Comparison of ENCODE assay signal across 25 mouse cellular contexts in genomic region chr2:145730189-145730880, GRCm38 (mm10). TPM values are rescaled to one million over a fixed set of nuclear protein-coding genes. Genes with fewer than 3 reads are reported as not detected.
DNase-seq lines count a peak whose midpoint lies in the region; TF ChIP-seq lines count a peak whose summit lies in the region.
"Had no signal": no experiment of that assay in that cellular context is flagged by ENCODE, and none has a peak within 500 bp of the region (broad histone marks: within the 10 kb centered on the region; RNA-seq: fewer than 3 reads in every experiment).

No protein-coding gene starts in this region.

- no peak for TF ChIP-seq POLR2A in embryonic fibroblast, embryonic 13.5 days (IDR thresholded peaks at IDR 0.05; ENCODE audit: low read depth, low read length)

- no peaks in the 10 kb centered on the region for H3K36me3 ChIP-seq in megakaryocyte, embryonic 14.5 days (replicated peaks; ENCODE audit: low read length)
- H3K36me3 ChIP-seq: embryonic facial prominence, embryonic 15.5 days; G1E; heart, embryonic 15.5 days; hindbrain, embryonic 10.5 days; limb, embryonic 10.5 days; neural tube, embryonic 13.5 days; stomach, embryonic 15.5 days had no signal

- peaks cover 4% of the 10 kb centered on the region; the same call in 1 of the 2 replicates for H3K4me1 ChIP-seq in embryonic fibroblast, embryonic 13.5 days (ENCODE audit: control insufficient read depth, insufficient read depth, low read length)
- H3K4me1 ChIP-seq in megakaryocyte, embryonic 14.5 days = peaks cover 15% of the 10 kb centered on the region
- H3K4me1 ChIP-seq: embryonic facial prominence, embryonic 15.5 days; heart, embryonic 15.5 days; hindbrain, embryonic 10.5 days; limb, embryonic 10.5 days; neural tube, embryonic 13.5 days; stomach, embryonic 15.5 days had no signal

- 0 out of 2 replicates have a peak overlapping the region, but pooled peaks have one; percentile 4 for H3K27ac ChIP-seq in embryonic fibroblast, embryonic 13.5 days (ENCODE audit: insufficient read depth, low read length)
- H3K27ac ChIP-seq: embryonic facial prominence, embryonic 15.5 days; gastrocnemius, adult 2 months; heart, adult 2 months; heart, embryonic 15.5 days; hindbrain, embryonic 10.5 days; left cerebral cortex, adult 2 months; limb, embryonic 10.5 days; neural tube, embryonic 13.5 days; stomach, embryonic 15.5 days had no signal

- no peak for TF ChIP-seq CTCF in embryonic fibroblast, embryonic 13.5 days (IDR thresholded peaks at IDR 0.05; ENCODE audit: borderline replicate concordance, insufficient read depth, low read length)

- H3K9me3 ChIP-seq in megakaryocyte, embryonic 14.5 days = peaks cover 7% of the 10 kb centered on the region; the same call in 1 of the 2 replicates
- H3K9me3 ChIP-seq: embryonic facial prominence, embryonic 15.5 days; heart, embryonic 15.5 days; hindbrain, embryonic 10.5 days; limb, embryonic 10.5 days; neural tube, embryonic 13.5 days; stomach, embryonic 15.5 days had no signal

- H3K27me3 ChIP-seq in megakaryocyte, embryonic 14.5 days (replicated peaks) = peaks cover 7% of the 10 kb centered on the region
- H3K27me3 ChIP-seq: embryonic facial prominence, embryonic 15.5 days; heart, embryonic 15.5 days; neural tube, embryonic 13.5 days; stomach, embryonic 15.5 days had no signal

- intact Hi-C loops in gastrocnemius, postnatal 14 days (cut with DNase I; ENCODE audit: low total_unique reads) = no loop called here

- no peak overlapping the region for H3K4me3 ChIP-seq in embryonic fibroblast, embryonic 13.5 days (ENCODE audit: insufficient read depth, low read length)
- peak overlapping the region; percentile 59 for H3K4me3 ChIP-seq in megakaryocyte, embryonic 14.5 days (replicated peaks)
- H3K4me3 ChIP-seq: embryonic facial prominence, embryonic 15.5 days; gastrocnemius, adult 2 months; heart, adult 2 months; heart, embryonic 15.5 days; hindbrain, embryonic 10.5 days; left cerebral cortex, adult 2 months; limb, embryonic 10.5 days; neural tube, embryonic 13.5 days; stomach, embryonic 15.5 days had no signal

- DNase-seq in lung, postnatal 36 days = peak; percentile 52
- no peak for DNase-seq in lung, postnatal 14 days
- no peak for DNase-seq in cerebellum, postnatal 4 days (ENCODE audit: low spot score in 2 of 2)
- DNase-seq in gastrocnemius, postnatal 14 days = no peak
- no peak for DNase-seq in natural killer cell, adult 2 months (ENCODE audit: low spot score in 2 of 2)
- DNase-seq: adrenal gland, postnatal 25 days; cerebellum, adult 11 months; cerebellum, postnatal 14 days; gastrocnemius, adult 2 months; heart, adult 2 months; kidney, adult 8-10 months; kidney, postnatal 25 days; liver, postnatal 0 days; thymus, adult 2 months had no signal

RNA-seq across cellular contexts. Expression of gene Rin2, which starts 55.3 kb away (rescaled TPM):
- 19.5 and 30.5 TPM in 2 replicates for polyA plus RNA-seq in embryonic fibroblast, embryonic 13.5 days (2011; ENCODE audit: insufficient read length, low read depth, missing spikeins)
- polyA plus RNA-seq in megakaryocyte, embryonic 14.5 days (2012; ENCODE audit: insufficient read depth, low replicate concordance) = 1.1 TPM in 1 of 2 replicates, not detected in the other
- total RNA-seq in gastrocnemius, postnatal 14 days (2021) = 10 to 100 TPM; 20.0 to 23.5 TPM
- total RNA-seq: megakaryocyte-erythroid progenitor cell, adult 5-6 weeks had no signal
- polyA plus RNA-seq: G1E had no signal
